Mouse (Mus musculus) liver, postnatal 0 days (tissue): ENCODE measurements at regions not wholly inside any gene's neighbourhood (a gene's known extent, or its start where the extent isn't known, plus 50 kb on each side); places are given as distances from the start of the nearest gene placed in this dataset.

Experiments used
- ATAC-seq: fragments of 200-750 bp; cut with Nextera tagmentation; 2 replicates; pipeline ENCODE4 v1.8.0; 2017; ENCODE audit warnings: mild to moderate bottlenecking, moderate library complexity
- DNase-seq: peaks from one replicate; pipeline ENCODE4 v3.0.0-alpha.2; 2016
- H3K27ac ChIP-seq: fragments of 300-500 bp; sonication (generic); 2 replicates; pipeline ENCODE4 v1.5.1; 2014; ENCODE audit warnings: antibody characterized with exemption, moderate library complexity, mild to moderate bottlenecking, low read depth
- H3K27me3 ChIP-seq: fragments of 300-500 bp; sonication (generic); 2 replicates; pipeline ENCODE4 v1.6.1; 2014; ENCODE audit warnings: low read length, control low read depth, mixed read lengths; ENCODE audit not compliant: insufficient read depth
- H3K36me3 ChIP-seq: fragments of 300-500 bp; sonication (generic); replicated peaks from 2 replicates; pipeline ENCODE4 v1.6.1; 2014; ENCODE audit warnings: mild to moderate bottlenecking, control low read depth, low read length, moderate library complexity, mixed read lengths; ENCODE audit not compliant: insufficient read depth
- H3K4me1 ChIP-seq: fragments of 300-500 bp; sonication (generic); 2 replicates; pipeline ENCODE4 v1.6.1; 2014; ENCODE audit warnings: antibody characterized with exemption, mild to moderate bottlenecking, control low read depth; ENCODE audit not compliant: insufficient read depth
- H3K4me2 ChIP-seq: fragments of 300-500 bp; sonication (generic); 2 replicates; pipeline ENCODE4 v1.6.1; 2014; ENCODE audit warnings: low read depth, mild to moderate bottlenecking, low read length, moderate library complexity, mixed read lengths
- H3K4me3 ChIP-seq: fragments of 300-500 bp; sonication (generic); 2 replicates; pipeline ENCODE4 v1.5.1; 2014; ENCODE audit warnings: low read depth, low read length
- H3K9ac ChIP-seq: fragments of 300-500 bp; sonication (generic); replicated peaks from 2 replicates; pipeline ENCODE4 v1.6.1; 2014; ENCODE audit warnings: mild to moderate bottlenecking, moderate library complexity
- H3K9me3 ChIP-seq: fragments of 300-500 bp; sonication (generic); 2 replicates; pipeline ENCODE4 v1.6.1; 2016; ENCODE audit warnings: mild to moderate bottlenecking, control low read depth, low read length, mixed read lengths
- CTCF ChIP-seq: sonication (generic); IDR thresholded peaks from 2 replicates; pipeline ENCODE4 v1.5.1; 2016; ENCODE audit warnings: antibody characterized with exemption, low read depth
- EP300 ChIP-seq: IDR thresholded peaks from 2 replicates; pipeline ENCODE4 v1.6.1; 2016; ENCODE audit warnings: antibody characterized with exemption, low read depth, mild to moderate bottlenecking
- WGBS: fragments of 180-500 bp; shearing (Covaris S2); extraction: QIAGEN DNeasy Blood & Tissue Kit; methylation state at CpG from one replicate; pipeline ENCODE4 v1.1.7; 2014; ENCODE audit not compliant: insufficient replicate concordance; 5-methylcytosine and 5-hydroxymethylcytosine counted together

DNA sequence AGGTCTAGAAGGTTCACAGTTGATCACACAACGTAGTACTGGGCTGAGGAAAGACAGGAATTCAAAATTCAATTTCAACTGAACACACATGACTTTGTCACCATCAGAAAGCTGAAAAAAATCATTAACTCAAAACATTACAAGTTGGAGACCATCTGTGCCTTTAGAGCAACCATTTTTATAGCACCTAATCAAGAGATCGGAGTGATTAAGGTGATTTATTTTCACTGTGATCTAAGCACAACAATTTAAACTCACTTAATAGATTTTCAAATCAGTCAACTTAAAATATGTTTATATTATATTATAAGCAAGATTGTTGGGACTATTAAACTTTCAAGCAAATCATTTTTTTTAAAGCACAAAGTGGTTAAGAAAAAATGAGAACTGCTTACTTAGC lies 165.7 kb downstream of the Tgfb2 start:
- Histone ChIP-seq H3K36me3 (no peaks in the 10 kb centered on the region), H3K4me2 (no peak overlapping the region), H3K4me3 (no peak overlapping the region), H3K27me3 (no peaks in the 10 kb centered on the region), H3K9me3 (no peaks in the 10 kb centered on the region), H3K27ac (no peak overlapping the region), H3K9ac (no peak overlapping the region), H3K4me1 (no peaks in the 10 kb centered on the region)
- ATAC-seq (no peak), DNase-seq (no peak)
- 78% methylated on average over 2 of the region's 2 CpGs for whole genome bisulfite sequencing
- TF ChIP-seq CTCF (no peak), EP300 (no peak)

- no peak overlapping the region for H3K9ac ChIP-seq
- no peak for TF ChIP-seq EP300
- no peak for TF ChIP-seq CTCF
- H3K27ac ChIP-seq, result no peak overlapping the region
- H3K36me3 ChIP-seq, result no peaks in the 10 kb centered on the region
- H3K4me2 ChIP-seq, result no peak overlapping the region
- no peak overlapping the region for H3K4me3 ChIP-seq
- ATAC-seq (no peak), DNase-seq (no peak)
- H3K27me3 ChIP-seq, result no peaks in the 10 kb centered on the region
- WGBS, result 53% methylated on average over 3 of the region's 3 CpGs
- no peaks in the 10 kb centered on the region for H3K9me3 ChIP-seq
- H3K4me1 ChIP-seq, result no peaks in the 10 kb centered on the region
Observed at GRCm38 (mm10) chr1:186538233-186538632, 167.6 kb downstream of the Tgfb2 start.

- Histone ChIP-seq H3K9me3 (no peaks in the 10 kb centered on the region), H3K4me1 (no peaks in the 10 kb centered on the region), H3K36me3 (no peaks in the 10 kb centered on the region), H3K9ac (no peak overlapping the region), H3K4me2 (no peak overlapping the region), H3K27me3 (no peaks in the 10 kb centered on the region), H3K27ac (no peak overlapping the region), H3K4me3 (no peak overlapping the region)
- DNase-seq (no peak), ATAC-seq (no peak)
- TF ChIP-seq CTCF, result no peak
- TF ChIP-seq EP300, result no peak
- WGBS, result 78% methylated on average over 6 of the region's 6 CpGs
Observed at GRCm38 (mm10) chr1:186515976-186516375, 189.8 kb downstream of the Tgfb2 start.

GRCm38 (mm10) chr1:186515071-186515470 lies 190.7 kb downstream of the Tgfb2 start:
- Histone ChIP-seq H3K9me3 (no peaks in the 10 kb centered on the region), H3K4me2 (no peak overlapping the region), H3K4me3 (no peak overlapping the region), H3K27ac (no peak overlapping the region), H3K27me3 (no peaks in the 10 kb centered on the region), H3K4me1 (no peaks in the 10 kb centered on the region), H3K9ac (no peak overlapping the region), H3K36me3 (no peaks in the 10 kb centered on the region)
- DNase-seq, result no peak
- 57% methylated on average over 2 of the region's 2 CpGs for WGBS
- TF ChIP-seq CTCF (no peak), EP300 (no peak)
- no peak for ATAC-seq

- WGBS, result 77% methylated on average over 5 of the region's 5 CpGs
- no peak for DNase-seq
- Histone ChIP-seq H3K4me3 (no peak overlapping the region), H3K4me2 (no peak overlapping the region), H3K9ac (no peak overlapping the region), H3K4me1 (no peaks in the 10 kb centered on the region), H3K36me3 (no peaks in the 10 kb centered on the region), H3K9me3 (no peaks in the 10 kb centered on the region), H3K27me3 (no peaks in the 10 kb centered on the region), H3K27ac (no peak overlapping the region)
- ATAC-seq, result no peak
- no peak for TF ChIP-seq CTCF
- TF ChIP-seq EP300, result no peak
Observed at GRCm38 (mm10) chr1:186513861-186514260, 191.9 kb downstream of the Tgfb2 start.

DNA sequence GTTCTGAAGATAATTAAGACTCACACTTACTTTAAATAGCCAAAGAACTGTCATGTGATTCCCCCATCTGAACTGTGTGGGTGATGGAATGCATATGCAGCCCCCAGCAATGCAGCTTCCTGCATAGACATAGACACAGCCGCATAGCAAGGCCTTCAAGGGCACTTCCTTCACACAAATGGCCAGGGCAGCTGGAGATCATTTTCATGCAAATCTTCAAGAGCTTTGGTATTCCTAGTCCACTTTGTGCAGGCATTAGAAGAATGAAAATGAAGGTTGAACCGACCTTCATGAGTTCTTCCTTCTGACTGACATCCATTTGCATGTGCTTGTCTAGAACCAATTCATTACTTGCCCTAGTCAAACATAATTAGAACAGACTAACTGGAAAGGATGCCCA lies 195.3 kb downstream of the Tgfb2 start:
- Histone ChIP-seq H3K4me3 (no peak overlapping the region), H3K36me3 (no peaks in the 10 kb centered on the region), H3K4me2 (no peak overlapping the region), H3K4me1 (no peaks in the 10 kb centered on the region), H3K27me3 (no peaks in the 10 kb centered on the region), H3K9me3 (no peaks in the 10 kb centered on the region), H3K9ac (no peak overlapping the region), H3K27ac (no peak overlapping the region)
- 58% methylated on average over 2 of the region's 2 CpGs for WGBS
- ATAC-seq (no peak), DNase-seq (no peak)
- TF ChIP-seq CTCF, result no peak
- TF ChIP-seq EP300, result no peak

DNA sequence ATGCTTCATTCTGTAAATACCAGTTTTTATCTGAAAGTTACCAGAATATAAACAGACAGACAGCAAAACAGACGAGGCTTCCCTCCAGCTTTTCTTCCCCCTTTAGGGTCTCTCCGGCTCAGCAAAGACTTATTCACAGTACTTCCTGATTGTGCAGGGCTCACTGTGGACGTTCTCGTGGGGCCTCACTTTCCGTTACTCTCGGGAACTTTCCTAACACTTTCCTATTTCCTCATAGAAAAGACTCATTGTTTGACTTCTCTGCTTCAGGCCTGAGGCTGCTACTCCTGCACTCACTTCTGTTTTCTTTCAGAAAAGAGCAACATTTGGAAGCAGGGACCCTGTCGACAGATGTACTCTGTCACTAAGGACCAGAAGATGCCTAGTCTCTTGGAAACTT lies 197.4 kb downstream of the Tgfb2 start:
- Histone ChIP-seq H3K4me1 (no peaks in the 10 kb centered on the region), H3K27ac (peak overlapping the region; percentile 50), H3K36me3 (no peaks in the 10 kb centered on the region), H3K9me3 (no peaks in the 10 kb centered on the region), H3K4me3 (no peak overlapping the region), H3K4me2 (no peak overlapping the region), H3K9ac (no peak overlapping the region), H3K27me3 (no peaks in the 10 kb centered on the region)
- 22% methylated on average over 7 of the region's 7 CpGs for WGBS
- peak; percentile 17 for DNase-seq
- peak; percentile 56 for ATAC-seq
- TF ChIP-seq EP300, result no peak
- TF ChIP-seq CTCF, result no peak
